Mouse (Mus musculus) kidney, adult 2 months (tissue): ENCODE measurements at regions not wholly inside any gene's neighbourhood (a gene's known extent, or its start where the extent isn't known, plus 50 kb on each side); places are given as distances from the start of the nearest gene placed in this dataset.

Experiments
- CTCF ChIP-seq: fragments of 200-500 bp; conservative IDR thresholded peaks from 2 replicates; pipeline ENCODE4 v1.5.1; 2011; ENCODE audit warnings: low read depth, mild to moderate bottlenecking, control low read depth, low read length, moderate library complexity, mixed read lengths; ENCODE audit not compliant: insufficient read depth, insufficient read length
- POLR2A ChIP-seq: fragments of 200-500 bp; IDR thresholded peaks from one replicate; pipeline ENCODE4 v1.6.1; 2011; ENCODE audit warnings: low read depth, low read length, control low read depth

- TF ChIP-seq CTCF (peak; percentile 40; the same call in 1 of the 2 replicates), POLR2A (no peak)
Observed at GRCm38 (mm10) chr12:106963762-106964161, 524.7 kb upstream of the 3110018I06Rik start.
